Mouse (Mus musculus) bone marrow, adult 2 months (tissue): Measurements from ENCODE around the gene H1fx.

Source experiments
- CTCF ChIP-seq: fragments of 200-500 bp; IDR thresholded peaks from 2 replicates; pipeline ENCODE4 v1.5.1; 2011; ENCODE audit warnings: low read length, control low read depth; ENCODE audit not compliant: control insufficient read depth, insufficient read depth
- POLR2A ChIP-seq: fragments of 200-500 bp; IDR thresholded peaks from 2 replicates; pipeline ENCODE4 v1.6.1; 2011; ENCODE audit warnings: low read depth, mild to moderate bottlenecking, control low read depth, low read length, borderline replicate concordance; ENCODE audit not compliant: control insufficient read depth

DNA sequence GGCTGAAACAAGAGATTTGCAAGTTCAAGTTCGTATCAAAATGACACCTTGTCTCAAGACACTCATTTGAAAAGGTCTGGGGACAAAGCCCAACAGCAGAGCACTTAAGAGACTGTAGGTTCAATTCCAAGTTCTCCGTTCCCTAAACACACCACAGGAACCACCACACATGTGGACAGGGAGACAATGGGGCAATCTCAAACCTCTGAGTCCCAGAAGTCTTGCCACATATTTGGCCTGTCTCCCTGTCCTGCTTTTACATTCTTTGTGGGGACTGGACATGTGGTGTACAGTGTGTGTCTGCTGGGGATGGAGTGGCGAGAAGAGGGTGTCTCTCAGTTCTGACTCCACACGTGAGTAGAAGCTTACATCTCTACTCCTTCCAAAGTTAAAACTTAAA lies 27.8 kb upstream of the H1fx start:
- TF ChIP-seq CTCF (no peak), POLR2A (no peak)
